Mouse (Mus musculus) liver, adult 2 months (tissue): ENCODE measurements at regions not wholly inside any gene's neighbourhood (a gene's known extent, or its start where the extent isn't known, plus 50 kb on each side); places are given as distances from the start of the nearest gene placed in this dataset.

ENCODE experiments used
- CTCF ChIP-seq: fragments of 200-500 bp; IDR thresholded peaks from 2 replicates; pipeline ENCODE4 v1.5.1; 2011; ENCODE audit warnings: low read depth, low read length, control low read depth
- POLR2A ChIP-seq: fragments of 200-500 bp; IDR thresholded peaks from 2 replicates; pipeline ENCODE4 v1.6.1; 2011; ENCODE audit warnings: low read length, control low read depth; ENCODE audit not compliant: insufficient read depth; ENCODE audit errors: extremely low read depth

DNA sequence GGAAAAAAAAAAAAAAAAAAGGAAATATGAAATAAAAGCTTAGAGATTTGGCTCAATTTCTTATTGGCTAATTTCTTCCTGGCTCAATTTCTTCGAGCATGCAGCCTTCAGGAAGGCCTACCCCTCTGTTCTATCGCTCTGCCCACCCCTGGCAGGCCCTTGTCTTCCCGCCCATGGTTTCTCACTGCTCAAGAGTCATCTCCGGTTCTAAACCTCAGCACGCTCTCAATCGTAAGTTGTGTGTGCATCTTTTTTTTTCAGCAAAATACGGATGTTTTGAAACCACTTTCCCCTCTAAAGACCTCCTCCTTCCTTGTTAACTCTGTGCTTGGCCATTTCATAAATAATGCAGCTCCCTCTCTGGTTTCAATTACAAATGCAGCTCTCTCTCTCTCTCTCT lies 58.3 kb upstream of the Mef2a start:
- TF ChIP-seq CTCF (no peak), POLR2A (no peak)
